Mouse (Mus musculus): ENCODE results near the gene Olfm4.

GRCm38 (mm10) chr14:80007686-80008085 is 23.8 kb downstream of the Olfm4 start:
- TF ChIP-seq CTCF (IDR thresholded peaks at IDR 0.05; ENCODE audit: low read depth) (no peak), EP300 (optimal IDR thresholded peaks at IDR 0.05) (no peak)
